Mouse (Mus musculus) lung, postnatal 10 days (tissue): Measurements from ENCODE around the gene Pik3cd.

Source experiments
- DNase-seq: peaks from one replicate; pipeline ENCODE4 v3.0.0; 2021

Gene Pik3cd

DNA sequence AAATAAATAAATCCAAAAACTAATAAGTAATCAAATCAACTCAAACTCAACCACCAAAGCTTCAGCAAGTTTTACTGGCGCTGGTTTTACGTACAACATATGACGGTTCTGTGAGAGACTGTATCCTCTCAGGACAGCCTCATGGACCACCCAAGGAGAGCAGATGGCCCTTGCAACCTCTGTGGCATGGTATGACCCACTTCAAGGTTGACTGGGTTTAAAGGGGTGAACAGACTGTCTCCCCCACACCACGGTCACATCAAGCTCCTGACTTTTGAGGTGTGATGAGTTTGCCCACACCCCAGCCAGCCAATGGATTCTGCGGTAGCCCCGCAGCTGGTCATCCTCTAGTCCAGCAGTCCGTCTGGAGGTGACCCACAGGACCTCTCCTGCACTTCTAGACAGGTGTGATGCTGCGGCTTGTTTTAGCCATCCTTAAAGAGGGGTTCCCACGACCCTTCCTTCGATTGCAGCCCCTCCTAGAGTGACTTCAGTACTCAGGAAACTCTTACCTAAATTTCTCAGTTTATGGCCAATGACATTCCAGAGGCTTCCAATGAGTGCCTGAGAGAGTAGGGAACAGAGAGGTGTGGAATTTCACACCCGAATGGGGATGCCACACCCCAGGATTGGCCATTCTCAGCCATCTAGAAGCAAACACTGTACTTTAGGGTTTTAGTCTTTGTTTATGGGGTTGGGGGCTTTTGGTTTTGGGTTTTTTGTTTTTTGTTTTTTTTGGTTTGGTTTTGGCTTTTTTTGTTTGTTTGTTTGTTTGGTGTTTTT, 17.3 kb downstream of the Pik3cd start:
- DNase-seq, result no peak

- no peak for DNase-seq
Measured at GRCm38 (mm10) chr4:149683875-149684274, 18.5 kb downstream of the Pik3cd start.

GRCm38 (mm10) chr4:149679056-149679770, 23.2 kb downstream of the Pik3cd start:
- DNase-seq, result no peak

DNA sequence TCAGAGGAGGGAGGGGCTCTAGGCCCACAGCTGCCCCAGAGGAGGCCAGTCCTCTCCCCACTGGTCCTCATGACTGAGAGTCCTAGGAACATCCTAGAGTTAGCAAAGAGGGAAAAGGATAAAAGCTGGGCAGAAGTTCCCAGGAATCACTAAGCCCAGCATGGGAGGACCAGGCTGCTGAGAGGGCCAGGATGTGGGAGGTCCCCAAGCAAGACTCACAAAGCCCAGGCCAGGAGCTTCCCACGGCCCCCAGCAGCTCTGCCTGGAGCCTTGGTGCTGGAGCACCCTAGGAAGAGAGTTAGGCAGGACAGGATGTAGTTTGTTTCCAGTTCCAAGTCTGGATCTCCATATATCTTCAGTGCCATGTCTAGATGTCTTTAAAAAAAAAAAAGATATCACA, 24.4 kb downstream of the Pik3cd start:
- no peak for DNase-seq

GRCm38 (mm10) chr4:149675378-149676261, 26.8 kb downstream of the Pik3cd start:
- peak; percentile 91 for DNase-seq

DNA sequence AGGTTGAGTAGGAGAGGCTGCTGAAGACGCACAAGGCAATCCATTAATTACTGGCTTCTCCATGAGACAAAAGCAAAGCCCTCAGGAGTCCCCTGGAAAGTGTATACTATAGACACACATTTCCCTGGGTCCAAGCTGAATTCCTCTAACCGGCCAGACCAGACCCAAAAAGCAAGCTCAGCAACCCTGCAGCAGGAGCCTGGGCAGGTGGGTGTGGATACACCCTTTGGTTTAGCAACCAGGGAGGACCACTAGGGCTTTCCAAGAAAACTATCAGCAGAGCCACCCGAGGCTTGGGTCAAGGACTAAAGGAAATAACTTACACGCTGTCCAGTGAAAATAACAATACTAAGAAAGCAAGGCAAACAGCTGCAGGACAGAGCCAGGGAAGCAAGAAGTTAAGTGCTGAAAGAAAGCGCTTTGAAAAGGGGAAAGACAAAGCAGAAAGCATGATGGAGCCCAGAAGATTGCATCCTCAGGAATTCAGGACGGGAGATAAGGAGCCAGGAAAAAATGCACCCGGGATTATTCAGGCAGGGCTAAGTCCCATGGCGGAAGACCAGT, 27.5 kb downstream of the Pik3cd start:
- DNase-seq, result no peak

- no peak for DNase-seq
Measured at GRCm38 (mm10) chr4:149672747-149673146, 29.6 kb downstream of the Pik3cd start.

DNA sequence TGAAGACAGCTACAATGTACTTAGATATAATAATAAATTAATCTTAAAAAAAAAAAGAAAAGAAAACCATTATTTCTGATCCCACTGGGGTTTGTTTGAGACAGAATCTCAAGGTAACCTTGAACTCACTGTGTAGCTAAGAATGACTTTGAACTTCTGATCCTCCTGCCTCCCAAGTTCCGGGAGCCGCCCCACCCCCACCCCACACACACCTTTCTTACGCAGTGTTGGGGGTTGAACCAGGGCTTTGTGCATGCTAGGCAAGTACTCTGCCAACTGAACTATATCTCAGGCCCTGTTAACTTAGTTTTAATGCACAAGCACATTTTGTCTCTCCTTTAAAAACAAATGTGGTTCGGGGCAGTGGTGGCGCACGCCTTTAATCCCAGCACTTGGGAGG, 31.2 kb downstream of the Pik3cd start:
- DNase-seq, result no peak

- no peak for DNase-seq
Measured at GRCm38 (mm10) chr4:149665692-149666090, 36.7 kb downstream of the Pik3cd start.

DNA sequence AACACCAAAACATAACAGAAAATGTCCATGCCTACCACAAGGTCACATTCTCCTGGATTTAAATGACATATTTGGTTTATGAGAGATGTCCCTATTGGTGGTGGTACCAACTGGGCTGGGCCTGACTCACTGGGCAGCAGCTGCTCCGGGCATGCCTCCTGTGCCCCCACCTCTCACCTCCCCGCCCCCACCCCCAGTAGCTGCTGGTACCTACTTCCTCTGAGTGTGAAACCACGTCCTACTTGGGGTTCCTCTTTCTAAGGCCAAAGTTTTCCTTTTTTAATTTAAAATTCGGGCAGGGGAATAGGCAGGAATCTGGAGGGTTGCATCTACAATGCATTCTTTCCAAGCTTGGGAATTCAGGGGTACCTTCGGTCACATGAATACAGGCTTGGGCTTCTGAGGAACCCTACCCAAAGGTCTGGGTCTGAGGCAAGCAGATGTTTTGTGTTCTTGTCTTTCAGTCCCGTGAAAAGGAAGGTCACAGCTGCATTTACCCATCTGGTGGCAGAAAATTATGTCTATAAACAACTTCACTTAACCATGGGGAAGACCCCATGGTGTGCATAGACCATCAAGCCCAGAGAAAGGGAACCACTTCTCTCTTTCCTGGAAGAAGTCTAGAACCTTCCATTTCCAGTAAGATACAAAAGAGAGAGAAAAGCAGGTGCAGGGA, 37.2 kb downstream of the Pik3cd start:
- DNase-seq, result no peak

GRCm38 (mm10) chr4:149663849-149664503, 38.4 kb downstream of the Pik3cd start:
- DNase-seq, result no peak

GRCm38 (mm10) chr4:149661967-149662589, 40.3 kb downstream of the Pik3cd start:
- DNase-seq, result no peak

DNA sequence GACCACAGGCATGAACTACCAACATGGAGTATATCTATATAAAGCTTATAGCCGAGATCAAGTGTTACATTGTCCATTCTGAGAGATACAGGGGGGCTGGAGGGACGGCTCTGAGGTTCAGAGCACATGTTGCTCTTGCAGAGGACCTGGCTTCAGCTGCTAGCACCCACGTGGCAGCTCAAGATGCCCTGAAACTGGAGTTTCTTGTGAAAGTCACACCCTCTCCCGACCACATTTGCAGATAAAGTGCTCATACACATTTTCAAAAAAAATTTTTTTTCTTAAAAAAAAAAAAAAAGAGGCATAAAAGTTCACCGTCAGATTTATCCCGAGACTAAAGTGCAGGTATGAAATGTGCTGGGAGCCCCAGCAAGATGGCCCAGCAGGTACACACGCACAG, 41.8 kb downstream of the Pik3cd start:
- DNase-seq, result no peak

DNA sequence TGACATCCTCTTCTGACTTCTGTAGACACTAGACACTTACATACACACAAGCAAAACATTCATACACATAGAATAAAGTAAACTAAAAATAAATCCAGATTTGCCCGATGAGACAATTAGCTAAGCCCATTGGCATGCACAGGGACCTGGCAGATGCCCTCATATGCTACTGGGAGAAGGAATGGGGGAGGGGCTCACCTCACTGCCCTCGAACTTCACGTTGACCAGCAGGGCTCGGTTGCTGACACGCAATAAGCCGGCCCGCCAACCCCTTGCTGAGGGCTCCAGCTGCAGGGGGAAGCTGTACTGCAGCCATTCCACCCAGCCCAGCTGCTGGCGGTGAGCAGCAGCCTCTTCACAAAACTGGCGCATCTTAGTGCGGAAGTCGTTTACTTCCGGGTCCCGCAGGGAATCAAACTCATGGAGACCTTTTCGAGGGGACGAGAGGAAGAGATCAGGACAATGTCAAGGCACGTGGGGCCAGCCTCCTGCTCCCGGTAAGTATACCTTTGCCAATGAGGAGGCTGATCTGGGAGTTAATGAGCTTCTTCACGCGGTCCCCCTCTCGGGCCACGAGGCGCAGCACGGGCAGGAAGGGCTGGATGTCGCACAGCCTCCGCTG, 42.8 kb downstream of the Pik3cd start:
- DNase-seq, result peak; percentile 43

- DNase-seq, result peak; percentile 27
Measured at GRCm38 (mm10) chr4:149657858-149658416, 44.4 kb downstream of the Pik3cd start.

GRCm38 (mm10) chr4:149654232-149654631, 48.1 kb downstream of the Pik3cd start:
- DNase-seq, result peak; percentile 54

- peak; percentile 87 for DNase-seq
Measured at GRCm38 (mm10) chr4:149650493-149651193, 51.7 kb downstream of the Pik3cd start.

- DNase-seq, result no peak
Measured at GRCm38 (mm10) chr4:149648031-149648805, 54.2 kb downstream of the Pik3cd start.

DNA sequence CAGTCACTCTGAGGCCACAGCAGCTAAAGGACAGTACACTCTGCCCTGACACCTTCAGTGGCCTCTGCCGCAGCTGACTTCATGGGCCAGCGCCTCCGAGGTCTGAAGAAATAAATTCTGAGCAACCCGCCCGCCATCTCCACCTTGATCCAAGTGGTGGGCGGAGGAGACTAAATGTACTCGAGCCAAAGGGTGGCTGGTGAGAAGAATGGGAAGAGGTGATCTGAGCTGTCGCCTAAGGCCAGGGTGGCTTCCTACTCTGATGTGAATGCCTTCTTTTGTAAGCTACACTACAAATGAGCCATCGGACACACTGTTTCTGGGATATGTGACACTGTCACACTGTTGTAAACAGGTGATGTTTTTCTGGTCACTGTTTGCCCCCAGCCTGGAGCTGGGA, 56.6 kb downstream of the Pik3cd start:
- no peak for DNase-seq
